Mouse (Mus musculus): ENCODE data around the gene Zfp580.

Gene Zfp580

DNA sequence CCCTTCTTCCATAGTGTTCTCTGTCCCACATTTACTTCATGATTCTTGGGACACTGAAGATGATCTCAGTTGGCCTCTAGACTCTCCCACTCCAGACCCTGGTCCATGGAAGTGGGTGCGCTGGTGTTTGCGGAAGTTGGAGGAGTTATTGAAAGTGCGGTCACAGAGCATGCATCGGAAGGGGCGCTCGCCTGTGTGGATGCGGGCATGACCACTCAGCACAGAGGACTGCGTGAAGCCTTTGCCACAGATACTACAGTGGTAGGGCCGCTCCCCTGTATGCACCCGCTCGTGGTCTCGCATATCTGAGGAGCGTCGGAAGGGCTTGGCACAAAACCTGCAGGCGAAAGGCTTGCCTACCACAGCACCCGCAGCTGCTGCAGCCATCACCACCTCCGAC lies 15.7 kb upstream of the Zfp580 start:
- no peak for DNase-seq (ENCODE audit: low spot score in 2 of 2)

DNA sequence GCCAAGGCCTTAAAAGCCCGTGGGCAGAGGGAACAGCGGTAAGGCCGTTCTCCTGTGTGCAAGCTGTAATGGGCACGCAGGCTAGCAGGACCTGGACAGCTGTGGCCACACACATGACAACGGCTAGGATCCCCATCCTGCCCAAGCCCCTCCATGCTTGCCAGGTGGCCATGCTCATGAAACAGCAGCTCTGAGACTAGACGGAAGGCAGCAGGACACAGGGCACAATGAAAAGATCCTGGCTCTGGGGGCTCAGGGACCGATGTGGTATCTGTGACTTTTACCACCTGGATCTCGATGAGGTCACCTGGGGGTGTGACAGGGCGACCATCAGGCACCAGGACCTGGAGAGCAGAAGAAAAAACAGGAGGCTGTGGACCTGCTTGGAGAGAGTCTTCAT lies 15.2 kb upstream of the Zfp580 start:
- no peak for DNase-seq (ENCODE audit: low spot score in 2 of 2)

DNA sequence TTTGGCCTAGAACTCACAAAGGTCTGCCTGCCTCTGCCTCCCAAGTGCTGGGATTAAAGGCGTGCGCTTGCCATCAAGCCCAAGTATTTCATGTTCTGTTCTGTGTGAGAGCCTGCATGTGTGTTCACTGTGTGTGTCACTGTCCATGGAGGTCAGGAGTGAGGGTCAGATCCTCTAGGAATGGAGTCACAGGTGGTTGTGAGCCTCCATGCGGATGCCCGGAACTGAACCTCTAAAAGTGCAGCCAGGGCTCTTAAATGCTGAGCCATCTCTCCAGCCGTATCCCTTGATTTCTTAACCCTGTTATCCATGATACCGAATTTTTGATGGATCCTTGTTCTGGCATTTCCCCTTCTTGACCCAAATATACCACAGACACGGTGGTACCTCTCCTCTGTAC lies 14.3 kb upstream of the Zfp580 start:
- no peak for DNase-seq (ENCODE audit: low spot score in 2 of 2)

DNA sequence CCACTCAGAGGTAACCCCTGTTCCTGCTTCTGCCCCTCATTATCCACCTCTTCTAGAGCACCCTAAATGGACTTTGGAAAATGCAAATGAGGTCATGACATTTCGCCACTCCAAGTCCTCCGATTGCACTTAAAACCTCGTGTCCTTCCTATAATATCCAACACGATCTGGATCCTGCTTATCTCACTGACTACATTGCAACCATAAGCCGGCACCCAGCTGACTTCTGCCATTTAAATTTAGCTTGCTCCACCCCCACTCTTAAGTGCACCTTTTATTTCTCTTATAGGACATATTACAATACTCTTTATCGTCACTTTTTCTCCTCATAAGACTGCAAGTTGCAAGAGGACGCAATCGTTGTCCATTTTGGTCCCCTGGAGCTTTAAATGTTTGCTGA lies 13.9 kb upstream of the Zfp580 start:
- DNase-seq (ENCODE audit: low spot score in 2 of 2), result no peak

DNA sequence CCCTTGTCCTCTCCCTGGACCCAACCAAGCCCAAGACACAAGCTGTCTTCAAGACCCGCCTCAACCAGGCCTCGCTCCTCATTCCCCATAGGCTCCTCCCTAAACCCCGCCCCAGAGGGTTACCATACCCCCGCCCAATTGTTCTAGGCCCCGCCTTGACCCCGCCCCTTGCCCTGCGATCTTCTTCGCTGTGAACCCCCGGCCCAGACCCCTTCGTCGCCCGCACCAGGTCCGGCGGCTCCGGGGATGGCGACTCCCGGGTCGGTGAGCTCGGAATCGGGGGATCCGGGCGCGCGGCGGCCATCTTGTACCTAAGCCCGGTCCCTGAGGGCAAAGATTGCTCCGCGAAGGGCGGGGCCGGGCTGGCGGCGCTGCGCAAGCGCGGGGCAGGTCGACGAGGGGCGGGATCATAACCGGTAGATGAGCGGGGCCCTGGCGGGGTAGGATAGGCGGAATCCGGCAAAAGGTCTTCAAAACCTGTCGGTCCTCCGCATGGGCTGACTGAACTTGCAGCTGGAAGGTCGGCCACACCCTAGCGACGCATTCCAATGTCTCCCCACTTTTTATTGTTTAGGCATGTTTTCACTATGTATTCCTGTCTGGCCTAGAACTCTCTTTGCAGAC lies 13.1 kb upstream of the Zfp580 start, which contains the start of gene Zfp784:
Zfp784 (minus strand) TSS at position 338 of the 624 bp plus-strand sequence.
- DNase-seq (ENCODE audit: low spot score in 2 of 2), result peak; percentile 95

DNA sequence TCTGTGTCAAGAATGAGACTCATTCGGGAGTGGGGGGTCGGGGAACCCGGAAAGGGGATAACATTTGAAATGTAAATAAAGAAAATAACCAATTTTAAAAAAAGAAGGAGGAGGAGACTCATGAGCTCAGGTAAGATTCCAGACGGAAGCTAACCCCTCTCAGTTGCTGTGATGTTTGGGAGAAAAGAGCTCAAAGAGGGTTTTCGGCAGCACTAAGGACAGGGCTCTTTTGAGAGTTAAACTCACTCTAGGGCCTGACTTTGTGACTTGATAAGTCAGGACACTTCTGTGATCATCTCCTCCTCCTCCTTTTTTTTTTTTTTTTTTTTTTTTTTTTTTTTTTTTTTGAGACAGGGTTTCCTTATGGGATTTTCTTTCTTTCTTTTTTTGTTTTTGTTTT lies 12.4 kb upstream of the Zfp580 start:
- no peak for DNase-seq (ENCODE audit: low spot score in 2 of 2)

DNA sequence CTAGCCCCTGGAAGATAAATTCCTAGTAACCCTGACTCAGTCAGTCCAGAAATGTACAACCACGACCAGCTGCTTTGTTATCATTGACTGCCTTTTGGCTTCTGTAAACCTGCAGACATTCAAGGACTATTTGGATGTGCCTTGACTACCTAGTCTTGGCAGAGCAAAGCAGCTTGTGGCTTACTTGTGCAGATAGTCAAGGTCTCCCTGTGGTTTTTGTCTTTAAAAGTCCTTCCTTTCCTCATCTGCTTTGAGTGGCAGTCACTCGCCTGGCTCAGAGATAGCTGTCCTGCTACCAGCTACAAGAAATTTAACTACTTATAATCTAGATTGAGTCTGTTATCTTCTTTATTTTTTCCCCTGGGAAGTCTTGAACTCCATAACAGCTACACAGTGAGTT lies 6.4 kb upstream of the Zfp580 start:
- no peak for DNase-seq (ENCODE audit: low spot score in 2 of 2)

DNA sequence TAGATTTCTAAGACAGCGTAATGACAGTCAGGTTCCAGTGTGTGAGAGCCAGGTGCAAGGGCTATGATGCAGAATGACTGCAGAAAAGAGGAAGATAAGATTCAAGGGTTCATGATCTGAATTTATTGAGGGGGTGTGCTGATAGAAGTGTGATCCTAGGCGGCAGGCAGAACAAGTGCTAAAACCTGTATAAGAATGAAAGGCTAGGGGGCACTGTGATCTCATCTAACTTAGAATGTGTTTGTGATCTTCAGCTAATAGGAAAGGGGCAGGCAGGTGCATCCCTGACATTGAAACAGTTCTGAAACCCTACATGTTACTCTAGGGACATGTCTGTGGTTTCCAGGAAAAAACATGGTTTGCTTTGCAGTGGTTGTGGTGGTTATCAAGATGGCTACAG lies 5.2 kb upstream of the Zfp580 start:
- DNase-seq (ENCODE audit: low spot score in 2 of 2), result no peak

DNA sequence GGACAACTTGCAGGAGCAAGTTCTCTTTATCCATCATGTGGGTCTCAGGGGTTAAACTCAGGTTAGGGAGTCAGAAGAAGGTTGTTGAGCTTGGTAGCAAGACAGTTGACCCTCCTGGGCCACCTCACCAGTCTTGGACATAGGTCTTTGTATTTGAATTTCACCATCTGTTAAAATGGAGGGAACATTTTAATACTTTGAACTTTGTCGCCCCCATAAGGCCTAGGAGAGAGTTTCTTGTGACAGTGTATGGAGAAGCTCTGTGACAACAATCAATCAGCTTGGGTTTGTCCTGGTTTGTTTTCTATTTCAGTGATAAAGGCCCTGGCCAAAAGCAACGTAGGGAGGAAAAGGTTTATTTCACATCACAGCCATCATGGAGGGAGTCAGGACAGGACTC lies 4.0 kb upstream of the Zfp580 start:
- DNase-seq (ENCODE audit: low spot score in 2 of 2), result no peak

DNA sequence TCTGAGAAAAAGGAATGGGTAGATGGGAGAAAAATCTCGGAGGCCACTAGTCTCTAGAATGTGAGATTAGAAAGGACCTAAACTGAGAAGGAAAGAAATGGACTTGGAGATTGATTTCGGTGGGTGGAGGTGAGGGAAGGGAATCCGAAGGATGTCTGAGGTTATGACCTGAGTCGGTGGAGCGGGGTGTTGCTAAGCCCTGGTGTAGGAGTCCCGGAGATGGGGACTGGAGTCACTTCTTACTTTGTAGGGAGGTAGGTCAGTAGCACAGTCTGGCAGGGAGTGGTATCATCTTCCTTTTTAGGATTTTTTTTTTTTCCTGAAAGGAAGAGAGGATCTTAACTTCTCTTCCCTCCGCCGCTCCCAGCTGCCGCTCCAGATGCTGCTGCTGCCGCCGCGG lies 1.1 kb downstream of the Zfp580 start:
- DNase-seq (ENCODE audit: low spot score in 2 of 2), result no peak

DNA sequence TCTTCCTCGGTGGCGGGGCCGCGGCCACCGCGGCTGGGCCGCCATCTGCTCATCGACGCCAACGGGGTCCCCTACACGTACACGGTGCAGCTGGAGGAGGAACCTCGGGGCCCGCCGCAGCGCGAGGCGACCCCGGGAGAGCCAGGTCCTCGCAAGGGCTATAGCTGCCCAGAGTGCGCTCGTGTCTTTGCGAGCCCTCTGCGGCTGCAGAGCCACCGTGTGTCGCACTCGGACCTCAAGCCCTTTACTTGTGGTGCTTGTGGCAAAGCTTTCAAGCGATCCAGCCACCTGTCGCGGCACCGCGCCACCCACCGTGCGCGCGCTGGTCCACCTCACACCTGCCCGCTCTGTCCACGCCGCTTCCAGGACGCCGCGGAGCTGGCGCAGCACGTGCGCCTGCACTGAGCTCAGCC lies 1.6 kb downstream of the Zfp580 start:
- DNase-seq (ENCODE audit: low spot score in 2 of 2), result no peak

DNA sequence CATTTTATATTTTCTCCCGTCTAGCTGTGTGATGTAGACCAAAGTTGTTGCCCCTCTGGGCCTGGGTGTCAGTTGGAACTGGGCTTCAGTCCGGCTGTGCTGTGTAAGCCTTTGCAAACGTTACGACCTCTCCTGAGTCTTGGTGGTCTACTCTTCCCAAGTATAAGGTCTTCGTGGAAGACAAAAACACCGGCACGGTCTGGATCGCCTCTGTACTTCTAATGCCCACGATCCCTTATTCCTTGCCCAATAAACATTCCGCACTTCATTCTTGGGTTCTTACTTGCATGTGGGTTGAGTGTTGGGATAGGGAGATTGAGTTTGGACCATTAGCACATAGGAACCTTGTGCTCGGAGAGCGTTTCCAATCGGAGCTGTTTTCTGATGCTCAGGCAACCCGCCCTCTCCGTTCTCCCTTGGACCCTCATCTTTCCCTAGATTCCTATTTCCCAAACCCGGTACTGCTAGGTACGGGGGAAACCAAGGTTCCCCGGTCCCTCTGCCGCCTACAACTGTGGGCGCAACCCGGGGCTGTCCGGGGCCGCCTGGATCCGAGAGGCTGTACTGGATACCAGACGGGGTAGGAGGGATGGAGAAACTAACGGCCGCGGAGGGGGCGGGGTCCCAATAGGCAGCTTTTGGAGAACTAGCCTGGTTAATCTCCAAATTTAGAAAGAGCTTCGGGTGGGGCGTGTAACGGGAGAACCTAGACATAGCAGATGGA lies 2.3 kb downstream of the Zfp580 start:
- no peak for DNase-seq (ENCODE audit: low spot score in 2 of 2)

DNA sequence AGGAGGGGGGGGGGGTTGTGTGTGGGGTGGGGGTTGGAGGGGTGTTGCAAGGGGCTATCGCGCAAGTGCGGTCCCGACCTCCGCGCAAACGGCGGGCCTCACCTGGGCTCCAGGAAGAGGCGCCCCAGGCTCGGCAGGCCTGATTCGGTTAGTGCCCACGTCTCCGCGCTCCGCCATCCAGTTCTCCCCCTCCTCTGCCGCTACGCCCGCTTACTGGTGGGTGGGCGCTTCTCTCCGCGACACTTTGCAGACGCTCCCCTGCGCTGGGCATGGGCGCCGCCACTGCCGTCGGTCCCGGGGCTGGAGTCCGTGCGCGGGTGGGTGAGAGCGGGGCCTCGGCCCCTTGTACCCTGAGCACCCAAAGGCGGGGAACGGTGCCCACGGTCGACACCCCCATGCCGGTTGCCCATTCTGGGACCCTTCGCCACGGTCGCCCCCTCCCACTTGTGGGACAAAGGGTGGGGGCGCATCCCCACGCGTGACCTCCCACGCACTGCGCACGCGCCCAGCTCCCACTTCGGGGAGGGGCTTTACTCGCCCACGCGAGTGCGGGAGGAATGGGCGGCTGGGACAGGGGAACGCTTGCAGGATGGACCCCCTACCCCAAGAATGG lies 5.4 kb downstream of the Zfp580 start:
- DNase-seq (ENCODE audit: low spot score in 2 of 2), result no peak

DNA sequence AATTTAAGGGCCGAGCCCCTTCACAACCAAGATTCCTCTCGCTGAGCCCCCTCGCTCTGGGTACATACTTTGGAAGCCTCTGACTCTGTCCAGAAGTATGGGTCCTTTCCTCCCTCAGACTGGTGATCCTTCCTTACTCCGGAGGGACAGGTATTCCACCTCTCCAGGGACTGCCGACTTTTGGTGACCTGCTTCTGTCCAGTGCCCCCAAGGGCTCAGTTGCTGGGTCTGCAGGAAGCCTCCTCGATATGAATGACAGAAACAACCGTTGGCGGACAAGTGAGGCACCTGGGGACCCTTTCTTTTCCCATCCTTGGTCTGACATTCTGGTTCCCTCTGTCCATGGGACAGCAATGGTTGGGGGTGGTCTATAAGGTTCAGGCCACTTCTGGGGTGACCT lies 6.0 kb downstream of the Zfp580 start:
- DNase-seq (ENCODE audit: low spot score in 2 of 2), result no peak

DNA sequence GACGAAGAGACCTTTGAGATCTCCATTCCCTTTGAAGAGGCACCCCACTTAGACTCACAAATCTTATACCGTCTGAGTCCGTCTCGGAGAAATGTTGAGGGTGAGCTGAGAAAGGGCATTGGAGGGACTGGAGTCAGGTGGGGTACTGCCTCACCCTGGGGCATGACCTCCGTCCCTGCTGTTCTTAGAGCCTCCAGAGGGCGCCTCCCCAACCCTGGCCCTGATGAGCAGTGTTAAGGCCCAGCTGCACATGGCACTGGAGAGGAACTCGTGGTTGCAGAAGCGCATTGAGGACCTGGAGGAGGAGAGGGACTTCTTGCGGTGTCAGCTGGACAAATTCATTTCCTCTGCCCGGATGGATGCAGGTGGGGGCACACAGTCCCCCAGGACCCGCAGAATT lies 6.5 kb downstream of the Zfp580 start:
- no peak for DNase-seq (ENCODE audit: low spot score in 2 of 2)

DNA sequence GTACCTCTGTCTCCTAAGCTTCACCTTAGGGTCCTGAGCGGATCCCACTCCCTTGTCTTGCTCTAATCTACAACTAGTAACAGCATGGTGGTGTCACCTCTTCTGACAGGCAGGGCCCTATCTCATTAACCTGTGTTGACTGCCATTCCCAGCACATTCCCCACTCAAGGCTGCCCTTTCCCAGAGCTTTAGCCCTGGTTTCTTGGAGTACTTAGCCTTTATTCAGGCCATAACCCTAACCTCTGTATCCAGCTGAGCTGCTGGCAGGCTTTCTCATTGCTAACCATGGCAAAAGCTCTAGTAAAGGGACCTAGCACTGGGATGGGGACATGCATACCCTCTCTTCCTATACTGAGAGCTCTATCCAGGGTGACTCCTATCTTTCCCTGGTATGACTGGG lies 7.3 kb downstream of the Zfp580 start:
- DNase-seq (ENCODE audit: low spot score in 2 of 2), result no peak

DNA sequence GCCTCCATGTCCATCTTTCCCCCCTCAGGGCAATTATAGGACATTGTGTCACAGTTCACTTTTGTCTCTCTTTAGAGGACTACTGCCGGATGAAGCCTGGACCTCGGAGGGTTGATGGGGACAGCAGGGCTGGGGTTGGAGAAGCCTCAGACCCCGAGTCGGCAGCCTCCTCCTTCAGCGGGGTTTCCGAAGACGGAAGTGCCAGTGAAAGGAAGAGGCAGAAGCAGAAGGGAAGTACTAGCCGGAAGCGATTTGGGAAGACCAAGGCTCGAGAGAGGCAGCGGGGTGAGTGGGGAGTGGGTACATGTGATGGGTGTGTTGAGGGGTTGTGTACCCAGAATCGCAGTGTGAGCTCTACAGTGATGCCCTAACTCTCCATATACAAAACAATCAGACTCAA lies 8.1 kb downstream of the Zfp580 start:
- DNase-seq (ENCODE audit: low spot score in 2 of 2), result no peak

DNA sequence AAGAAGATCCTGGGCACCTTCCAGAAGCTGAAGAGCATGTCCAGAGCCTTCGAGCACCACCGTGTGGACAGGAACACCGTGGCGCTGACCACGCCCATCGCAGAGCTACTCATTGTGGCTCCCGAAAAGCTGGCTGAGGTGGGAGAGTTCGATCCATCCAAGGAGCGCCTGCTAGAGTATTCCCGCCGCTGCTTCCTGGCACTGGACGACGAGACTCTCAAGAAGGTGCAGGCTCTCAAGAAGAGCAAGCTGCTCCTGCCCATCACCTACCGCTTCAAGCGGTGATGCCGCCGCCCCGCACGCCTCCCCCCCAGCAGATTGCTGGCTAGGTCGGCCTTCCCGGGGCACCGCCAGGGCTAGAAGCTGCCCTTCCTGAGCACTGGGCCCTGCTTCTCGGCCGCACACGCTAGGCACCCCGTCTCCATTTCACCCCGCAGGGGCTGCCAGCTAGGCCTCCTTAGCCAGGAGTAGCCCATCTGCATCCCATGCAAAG lies 8.9 kb downstream of the Zfp580 start:
- DNase-seq (ENCODE audit: low spot score in 2 of 2), result peak; percentile 62 to 82

DNA sequence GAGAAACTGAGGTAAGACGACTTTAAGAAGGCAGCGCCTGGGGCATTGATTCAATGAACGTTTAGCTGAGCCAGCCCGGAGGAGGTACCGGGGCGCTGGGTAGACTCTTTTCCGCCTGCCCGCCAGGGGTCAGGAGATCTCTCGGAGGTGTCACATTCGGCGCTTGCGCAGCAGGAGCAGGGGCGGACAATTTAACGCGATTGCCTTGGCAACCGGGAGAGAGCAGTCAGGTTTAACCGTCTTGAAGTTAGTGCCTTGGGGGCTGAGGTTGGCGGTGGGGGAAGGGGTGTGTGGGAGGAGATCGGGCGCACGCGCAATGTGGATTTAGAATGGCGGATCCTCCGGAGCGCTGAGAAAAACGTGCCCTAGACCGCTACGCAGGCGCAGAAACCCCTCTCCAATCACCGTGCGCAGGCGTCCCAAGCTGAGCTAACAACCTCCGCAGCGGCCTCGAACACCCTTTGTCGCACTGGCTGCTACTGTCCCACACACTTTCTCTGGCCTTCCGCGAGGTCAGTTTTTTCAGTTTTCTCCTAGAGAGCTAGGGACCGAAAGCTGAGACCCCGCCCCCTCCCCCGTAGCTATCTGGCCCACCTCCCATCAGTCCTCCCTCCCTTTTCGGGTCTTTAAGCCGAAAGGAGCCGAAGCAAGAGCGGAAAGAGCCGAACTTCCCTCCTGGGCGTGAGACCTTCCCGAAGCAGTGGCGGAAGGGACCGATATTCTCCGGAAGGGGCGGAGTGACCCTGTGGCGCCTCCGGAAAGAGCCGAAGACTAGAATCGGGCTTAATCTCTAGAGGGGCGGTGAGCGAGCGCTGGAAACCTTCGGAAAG lies 9.8 kb downstream of the Zfp580 start:
- DNase-seq (ENCODE audit: low spot score in 2 of 2), result peak; percentile 96 to 97

DNA sequence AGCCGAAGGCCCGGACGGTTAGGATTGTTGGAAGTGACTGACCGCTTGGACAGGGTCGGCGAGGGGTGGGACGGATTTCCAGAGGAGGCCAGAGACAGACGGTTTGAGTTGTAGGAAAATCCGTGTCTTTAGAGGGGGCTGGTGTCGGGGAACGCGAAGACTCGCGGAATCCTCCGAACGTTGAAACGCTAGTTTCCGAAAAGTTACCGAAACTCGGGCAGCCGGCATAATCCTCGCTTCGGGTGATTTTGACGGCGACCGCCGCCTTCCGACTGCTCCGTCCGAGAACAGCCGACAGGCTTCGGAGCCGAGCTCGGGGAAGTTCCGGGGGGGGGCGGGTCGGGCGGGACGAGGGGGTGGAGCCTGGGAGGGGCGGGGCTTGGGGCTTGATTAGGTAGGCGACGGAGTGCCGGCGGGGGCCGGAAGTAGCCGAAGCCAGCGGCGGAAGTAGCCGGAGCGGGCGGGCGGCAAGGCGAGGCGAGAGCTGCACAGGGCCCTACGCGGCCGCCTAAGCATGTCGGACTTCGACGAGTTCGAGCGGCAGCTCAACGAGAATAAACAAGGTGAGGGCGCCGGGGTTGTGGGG lies 10.5 kb downstream of the Zfp580 start, which contains the start of gene U2af2:
U2af2 (plus strand) TSS at position 370 of the 586 bp plus-strand sequence.
- DNase-seq (ENCODE audit: low spot score in 2 of 2), result peak; percentile 86 to 93

DNA sequence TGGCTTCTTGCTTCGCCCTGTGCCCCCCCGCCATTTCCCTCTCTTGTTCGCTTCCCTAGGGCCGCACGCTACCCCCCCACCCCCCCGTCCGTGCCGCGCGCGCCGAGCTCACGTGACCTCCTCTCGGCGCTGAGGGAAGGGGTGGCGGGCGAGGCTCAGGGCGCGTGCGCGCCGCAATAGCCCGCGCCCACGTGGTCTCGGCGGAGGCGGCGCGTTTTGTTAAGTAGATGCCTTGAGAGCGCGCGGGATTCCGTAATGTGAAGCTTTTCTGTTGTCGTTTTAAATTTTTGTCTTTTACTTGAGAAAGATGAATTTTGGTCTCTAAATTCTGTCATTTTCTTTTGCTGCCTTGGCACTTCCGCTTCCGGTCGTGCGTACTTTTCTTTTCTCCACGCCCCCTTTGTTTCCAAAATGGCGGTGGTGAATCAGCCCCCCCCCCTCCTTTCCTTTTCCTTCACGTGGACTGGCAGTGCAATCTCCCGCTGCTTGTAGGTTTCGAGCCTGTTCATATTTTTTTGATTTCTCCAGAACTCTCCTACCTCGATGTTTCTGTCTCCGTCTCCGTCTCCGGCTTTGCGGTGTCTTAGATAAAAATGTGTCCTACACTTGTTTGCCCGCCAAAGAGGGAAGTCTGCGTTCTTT lies 11.1 kb downstream of the Zfp580 start:
- peak; percentile 43 to 60 for DNase-seq (ENCODE audit: low spot score in 2 of 2)
